Mouse (Mus musculus) thymus, adult 2 months (tissue): ENCODE data around the gene Limd2.

ENCODE experiments used
- CTCF ChIP-seq: fragments of 200-500 bp; IDR thresholded peaks from 2 replicates; pipeline ENCODE4 v1.5.1; 2012; ENCODE audit warnings: mild to moderate bottlenecking, control low read depth, low read length, moderate library complexity, borderline replicate concordance; ENCODE audit not compliant: control insufficient read depth, poor library complexity, insufficient read depth; ENCODE audit errors: extremely low read depth
- POLR2A ChIP-seq: fragments of 200-500 bp; IDR thresholded peaks from 2 replicates; pipeline ENCODE4 v1.6.1; 2012; ENCODE audit warnings: mild to moderate bottlenecking, low read length, control low read depth, moderate library complexity; ENCODE audit not compliant: control insufficient read depth, poor library complexity, insufficient read depth; ENCODE audit errors: extremely low read depth

GRCm38 (mm10) chr11:106164601-106165180 lies 4.0 kb upstream of the Limd2 start:
- TF ChIP-seq CTCF (no peak), POLR2A (no peak)
